Mouse (Mus musculus) adrenal gland, adult 10 weeks (tissue): Measurements from ENCODE around the gene Wnt9b. TPM values are rescaled to one million over a fixed set of nuclear protein-coding genes. Genes with fewer than 3 reads are reported as not detected.

ENCODE experiments used
- polyA plus RNA-seq: library from polyadenylated mRNA; stranded (reverse); fragments of 350-450 nt; fragmentation: Illumina TruSeq; extraction: RNeasy Lipid Tissue Mini Kit (QIAGEN cat#74804); gene quantifications from one replicate; pipeline ENCODE4 v1.2.3, GENCODE M21; 2014; ENCODE audit warnings: low read depth, low replicate concordance

Wnt9b gene
- polyA plus RNA-seq: not detected

DNA sequence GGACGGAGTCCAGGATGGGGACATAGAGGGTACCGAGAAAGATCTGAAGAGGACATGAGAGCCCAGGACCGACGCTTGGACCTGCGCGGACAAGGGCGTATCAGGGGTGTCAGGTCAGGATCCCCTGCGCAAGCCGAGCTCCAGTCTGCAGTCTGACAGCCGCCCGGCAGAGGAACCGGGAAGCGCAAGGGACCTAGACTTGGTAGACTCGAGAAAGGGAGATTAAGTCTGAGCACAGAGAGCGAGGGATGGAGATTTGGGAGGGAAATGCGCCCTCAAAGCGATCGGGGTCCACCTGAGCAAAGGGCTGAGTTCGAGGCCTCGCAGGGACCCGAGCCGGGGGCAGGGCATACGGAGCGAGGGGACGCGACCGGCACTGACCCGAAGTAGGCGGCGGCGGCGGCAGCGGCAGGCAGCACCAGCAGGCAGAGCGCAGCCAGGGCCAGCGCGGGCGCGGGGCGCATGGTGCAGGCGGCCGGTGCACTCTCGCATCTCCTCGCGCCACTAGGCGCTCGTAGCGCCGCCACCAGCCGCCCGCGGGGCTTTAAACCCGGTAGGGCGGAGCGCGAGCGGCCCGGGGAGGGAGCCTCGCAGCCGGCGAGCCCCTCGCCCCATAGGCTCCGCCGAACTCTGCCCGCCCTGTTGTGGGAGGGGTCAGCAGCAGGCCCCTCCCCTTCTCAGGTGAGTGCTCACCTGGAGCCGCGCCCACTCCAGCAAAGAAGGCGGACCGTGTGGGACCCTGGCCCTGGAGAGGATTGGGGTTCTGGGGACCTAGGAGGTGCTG, at the start of gene Wnt9b:
Gene Wnt9b (minus strand): TSS at position 516 of the 784 bp plus-strand sequence.

GRCm38 (mm10) chr11:103773387-103774227, 24.0 kb upstream of the Wnt9b start, which contains the start of gene Wnt3:
Gene Wnt3 (plus strand): TSS chr11:103774150.

DNA sequence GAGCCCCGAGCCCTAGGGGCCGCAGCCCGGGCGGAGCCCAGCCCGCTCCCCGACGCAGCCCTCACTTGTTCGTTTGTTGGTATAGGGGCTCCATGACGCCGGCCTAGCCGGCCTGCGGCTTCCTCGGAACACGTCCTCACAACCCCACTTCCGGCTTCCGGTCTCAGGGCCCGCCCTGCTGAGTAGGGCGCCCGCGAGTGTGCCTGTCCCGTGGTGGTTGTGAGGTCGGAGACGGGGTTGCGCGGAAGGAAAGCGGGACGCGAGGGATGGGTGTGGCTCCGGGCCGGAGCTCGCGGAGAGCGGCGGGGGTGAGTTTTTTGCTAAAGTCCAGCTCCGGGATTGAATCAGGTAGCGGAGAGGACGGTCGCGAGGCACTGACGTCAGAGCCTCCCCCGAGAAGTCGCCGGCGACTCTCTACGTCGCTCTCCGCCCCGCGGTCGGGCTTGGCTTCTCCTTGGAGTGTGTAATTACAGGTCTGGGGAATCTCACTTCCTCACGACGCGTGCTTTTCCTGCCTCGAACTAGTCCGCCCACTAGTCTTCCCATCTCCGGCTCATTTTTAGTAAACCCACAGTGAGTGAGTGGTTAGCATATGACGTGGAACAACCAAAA, 52.0 kb downstream of the Wnt9b start, which contains the start of gene Gosr2:
Gene Gosr2 (minus strand): TSS at position 334 of the 612 bp plus-strand sequence.

Other genes starting within 250 kb of the Wnt9b start
- not detected for gene Lrrc37a, start 245.2 kb downstream of the Wnt9b start, polyA plus RNA-seq
- not detected for gene Gm884, start 128.7 kb downstream of the Wnt9b start, polyA plus RNA-seq
- gene Lyzl6, start 110.9 kb downstream of the Wnt9b start, polyA plus RNA-seq: not detected
- gene Rprml, start 100.3 kb downstream of the Wnt9b start, polyA plus RNA-seq: not detected
- gene Gosr2, start 51.9 kb downstream of the Wnt9b start, polyA plus RNA-seq: 88.4 TPM
- gene Wnt3, start 24.3 kb upstream of the Wnt9b start, polyA plus RNA-seq: not detected
- gene Nsf, start 204.2 kb upstream of the Wnt9b start, polyA plus RNA-seq: 58.6 TPM
- 51.5 TPM for gene Arf2, start 216.9 kb upstream of the Wnt9b start, polyA plus RNA-seq